Mouse (Mus musculus): ENCODE results near the gene Dip2c.

Dip2c gene

DNA sequence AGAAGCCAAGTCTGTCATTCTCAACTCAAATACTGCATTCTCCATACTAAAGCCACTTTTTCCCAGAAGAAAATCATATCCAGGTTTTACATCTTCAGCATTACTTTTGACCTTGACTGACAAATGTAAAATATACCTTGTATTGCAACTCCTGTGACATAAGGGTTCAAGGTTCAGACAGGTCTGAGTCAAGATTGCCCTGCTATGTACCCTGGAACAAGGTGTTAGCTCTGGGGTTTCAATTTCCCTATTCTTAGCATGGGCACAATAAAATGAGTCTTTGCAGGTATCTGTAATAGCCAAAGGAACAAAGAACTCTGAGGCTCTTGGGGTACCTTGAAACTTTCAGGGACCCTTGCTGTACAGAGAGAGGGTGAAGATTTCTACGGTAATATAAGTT lies 373.6 kb downstream of the Dip2c start:
- ATAC-seq (ENCODE audit: insufficient number of reproducible peaks, low FRiP score, low TSS enrichment): no peak

DNA sequence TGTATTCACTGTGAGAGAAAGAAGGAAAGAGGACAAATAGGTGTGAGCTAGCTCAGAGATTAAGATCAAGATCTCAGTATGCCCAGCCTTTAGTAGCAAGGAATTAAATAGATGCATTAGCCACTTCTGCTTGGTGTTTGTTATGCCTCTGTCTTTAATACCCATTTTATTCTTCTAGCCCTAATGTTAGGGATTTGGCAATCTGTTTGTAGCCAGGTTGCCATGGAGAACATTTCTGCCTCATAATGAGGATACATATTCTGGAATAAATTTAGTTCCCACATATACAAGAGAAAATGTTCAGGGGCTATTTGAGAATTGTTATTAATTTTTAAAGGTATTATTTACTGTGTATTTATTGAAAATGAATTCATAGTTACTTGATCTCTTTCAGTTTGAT lies 374.3 kb downstream of the Dip2c start:
- ATAC-seq (ENCODE audit: insufficient number of reproducible peaks, low FRiP score, low TSS enrichment): no peak

DNA sequence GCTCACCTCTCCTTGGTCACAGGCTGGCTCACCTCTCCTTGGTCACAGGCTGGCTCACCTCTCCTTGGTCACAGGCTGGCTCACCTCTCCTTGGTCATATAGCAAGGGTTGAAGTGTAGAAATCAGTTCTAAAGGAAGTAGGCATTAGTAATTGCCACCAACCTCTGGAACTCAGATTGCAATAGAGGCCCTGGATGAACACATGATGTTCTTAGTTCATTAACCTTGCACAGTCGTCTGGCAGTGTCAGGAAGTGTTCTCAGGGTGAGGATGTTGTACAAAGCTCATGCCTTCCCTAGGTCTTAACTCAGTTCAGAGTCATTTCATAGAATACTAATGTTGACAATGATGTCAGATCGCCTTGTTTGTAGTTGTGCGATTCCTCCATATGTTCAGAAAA lies 376.7 kb downstream of the Dip2c start:
- ATAC-seq (ENCODE audit: insufficient number of reproducible peaks, low FRiP score, low TSS enrichment): no peak

DNA sequence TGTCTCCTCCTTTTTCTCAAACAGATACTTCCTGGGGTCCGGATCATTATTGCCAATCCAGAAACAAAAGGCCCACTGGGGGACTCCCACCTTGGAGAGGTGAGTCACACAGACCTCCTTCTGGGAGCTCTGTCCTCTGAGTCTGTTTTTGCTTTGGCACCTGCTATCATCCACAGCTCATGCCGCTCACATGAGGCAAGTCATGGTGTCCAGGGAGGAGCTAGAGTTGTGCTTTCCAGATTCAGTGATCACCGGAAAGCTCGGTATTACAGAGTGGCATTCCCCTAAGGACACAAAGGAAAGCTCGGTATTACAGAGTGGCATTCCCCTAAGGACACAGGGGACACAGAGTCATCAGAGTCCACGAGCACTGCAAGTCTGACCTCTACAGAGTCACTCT lies 380.3 kb downstream of the Dip2c start:
- no peak for ATAC-seq (ENCODE audit: insufficient number of reproducible peaks, low FRiP score, low TSS enrichment)

DNA sequence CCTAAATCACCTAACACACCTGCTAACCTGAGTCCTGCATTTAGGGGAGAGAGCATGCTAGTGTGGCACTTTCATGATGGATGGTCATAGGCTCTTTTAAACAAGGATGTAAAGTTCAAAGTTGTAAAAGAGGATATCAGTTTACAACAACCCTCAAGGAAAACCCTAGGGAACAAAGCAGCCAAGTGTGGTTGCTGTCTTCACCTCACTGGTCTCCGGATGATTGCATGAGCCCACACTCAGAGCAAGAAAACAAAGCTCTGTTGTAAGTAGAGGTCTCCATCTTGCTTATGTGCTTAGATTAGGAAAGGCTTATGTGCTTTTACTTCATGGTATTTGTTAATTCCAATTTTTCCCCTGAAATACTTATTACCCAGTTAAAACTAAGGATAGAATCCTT lies 384.4 kb downstream of the Dip2c start:
- no peak for ATAC-seq (ENCODE audit: insufficient number of reproducible peaks, low FRiP score, low TSS enrichment)

DNA sequence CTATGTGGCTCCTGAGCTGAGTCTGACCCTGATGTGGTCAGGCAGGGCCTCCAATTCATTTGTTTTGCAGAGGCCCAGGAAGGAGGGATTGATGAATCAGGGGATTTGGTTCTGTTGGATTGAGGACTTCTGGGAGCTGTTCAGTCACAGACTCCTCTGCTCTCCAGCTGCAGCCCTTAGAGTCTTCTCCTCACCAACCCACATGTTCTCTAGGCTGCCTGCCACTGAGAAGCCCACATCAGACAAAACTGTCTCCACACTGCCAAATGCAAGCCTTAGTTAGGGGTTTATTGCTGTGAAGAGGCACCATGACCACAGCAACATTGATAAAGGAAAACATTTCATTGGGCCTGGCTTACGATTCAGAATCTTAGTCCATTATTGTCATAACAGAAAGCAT lies 387.3 kb downstream of the Dip2c start:
- ATAC-seq (ENCODE audit: insufficient number of reproducible peaks, low FRiP score, low TSS enrichment): no peak

DNA sequence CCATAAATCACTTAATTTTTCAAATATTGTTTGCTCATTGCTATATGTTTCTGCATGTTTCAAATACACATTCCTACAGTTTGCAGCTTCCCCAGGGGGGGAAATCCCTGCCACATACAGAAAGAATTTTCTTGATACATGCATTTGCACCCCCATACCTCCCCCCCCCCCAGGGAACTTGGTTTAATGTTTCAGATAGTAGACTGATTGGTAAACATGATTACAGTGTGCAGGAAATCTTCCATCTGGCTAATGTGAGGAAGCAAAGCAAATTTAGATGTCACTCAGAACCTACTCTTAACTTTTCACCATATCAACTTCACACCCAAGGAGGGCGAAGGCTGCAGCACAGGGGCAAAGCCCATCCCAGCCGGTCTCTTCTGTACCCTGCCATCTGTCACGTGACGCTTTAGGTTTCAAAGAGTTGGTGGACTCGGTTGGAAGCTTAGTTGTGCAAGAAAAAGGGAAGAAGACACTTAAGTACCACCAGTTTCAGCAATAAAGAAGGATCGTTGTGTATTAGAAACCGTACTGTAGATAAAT lies 391.7 kb downstream of the Dip2c start:
- ATAC-seq (ENCODE audit: insufficient number of reproducible peaks, low FRiP score, low TSS enrichment): no peak

DNA sequence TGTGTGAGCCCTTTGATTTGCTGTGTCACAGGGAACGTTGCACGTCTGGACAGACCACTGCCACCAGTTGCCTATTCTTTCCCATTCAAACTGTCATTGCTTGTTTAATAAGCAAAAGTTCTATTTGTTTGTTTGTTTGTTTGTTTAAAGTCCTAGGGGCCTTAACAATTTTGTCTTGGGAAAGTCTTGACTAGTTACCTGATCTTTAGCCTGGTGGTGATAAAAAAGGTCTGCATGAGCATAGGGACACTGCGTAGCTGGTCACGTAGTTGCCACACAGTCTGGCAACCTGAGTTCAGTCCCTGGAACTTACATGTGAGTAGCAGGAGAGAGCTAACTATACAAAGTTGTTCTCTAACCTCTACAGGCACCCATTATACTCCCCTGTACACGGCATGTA lies 392.9 kb downstream of the Dip2c start:
- no peak for ATAC-seq (ENCODE audit: insufficient number of reproducible peaks, low FRiP score, low TSS enrichment)

DNA sequence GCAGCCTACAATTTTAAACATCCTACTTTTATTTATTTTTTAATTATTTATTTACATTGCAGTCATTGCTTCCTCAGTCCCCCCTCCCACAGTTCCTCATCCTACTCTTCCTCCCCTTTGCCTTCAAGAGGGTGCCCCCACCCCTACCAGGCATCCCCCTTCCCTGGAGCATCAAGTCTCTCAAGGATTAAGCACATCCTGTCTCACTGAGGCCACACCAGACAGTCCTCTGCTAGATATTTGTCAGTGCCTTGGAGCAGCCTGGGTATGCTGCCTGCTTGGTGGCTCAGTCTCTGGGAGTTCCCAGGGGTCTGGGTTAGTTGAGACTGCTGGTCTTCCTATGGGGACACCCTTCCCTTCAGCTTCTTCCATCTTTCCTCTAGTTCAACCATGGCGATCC lies 397.8 kb downstream of the Dip2c start:
- ATAC-seq (ENCODE audit: insufficient number of reproducible peaks, low FRiP score, low TSS enrichment): no peak

DNA sequence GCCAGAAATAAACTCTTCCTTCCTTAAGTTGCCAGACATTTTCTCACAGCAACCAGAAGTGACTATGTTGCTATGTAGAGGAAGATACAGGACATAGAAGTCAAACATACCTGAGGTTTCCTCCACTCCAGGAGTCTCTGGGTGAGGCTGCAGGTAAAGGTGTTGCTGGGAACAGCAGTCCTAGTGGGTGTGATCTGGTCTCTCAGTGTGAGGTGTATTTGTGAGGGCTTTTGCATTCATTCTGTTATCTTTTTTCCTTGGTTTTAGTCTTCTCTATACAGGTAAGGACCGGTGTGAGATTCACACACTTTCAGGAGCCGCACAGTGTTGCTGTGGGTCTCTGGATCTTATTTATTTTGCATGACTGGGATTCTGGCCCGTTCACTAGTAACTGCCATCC lies 405.2 kb downstream of the Dip2c start:
- ATAC-seq (ENCODE audit: insufficient number of reproducible peaks, low FRiP score, low TSS enrichment): no peak

DNA sequence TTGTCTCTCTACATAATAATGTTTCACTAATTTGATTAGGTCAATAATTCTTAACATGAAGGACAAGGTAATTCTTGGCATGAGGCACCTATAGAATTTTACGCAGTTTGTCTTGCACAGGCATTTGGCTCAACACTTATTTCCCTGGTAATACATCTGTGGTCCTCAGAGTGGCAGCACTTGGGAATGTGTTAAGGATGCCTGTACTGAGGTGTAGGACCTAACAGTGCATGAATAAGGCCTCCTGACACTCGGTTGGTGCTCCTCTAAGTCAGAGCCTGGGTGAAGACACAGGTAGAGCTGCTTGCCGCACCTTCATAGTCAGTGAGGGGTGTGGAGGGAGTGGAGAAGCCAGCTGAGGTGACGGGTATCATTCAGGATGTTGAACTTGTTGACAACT lies 407.0 kb downstream of the Dip2c start:
- ATAC-seq (ENCODE audit: insufficient number of reproducible peaks, low FRiP score, low TSS enrichment): no peak

DNA sequence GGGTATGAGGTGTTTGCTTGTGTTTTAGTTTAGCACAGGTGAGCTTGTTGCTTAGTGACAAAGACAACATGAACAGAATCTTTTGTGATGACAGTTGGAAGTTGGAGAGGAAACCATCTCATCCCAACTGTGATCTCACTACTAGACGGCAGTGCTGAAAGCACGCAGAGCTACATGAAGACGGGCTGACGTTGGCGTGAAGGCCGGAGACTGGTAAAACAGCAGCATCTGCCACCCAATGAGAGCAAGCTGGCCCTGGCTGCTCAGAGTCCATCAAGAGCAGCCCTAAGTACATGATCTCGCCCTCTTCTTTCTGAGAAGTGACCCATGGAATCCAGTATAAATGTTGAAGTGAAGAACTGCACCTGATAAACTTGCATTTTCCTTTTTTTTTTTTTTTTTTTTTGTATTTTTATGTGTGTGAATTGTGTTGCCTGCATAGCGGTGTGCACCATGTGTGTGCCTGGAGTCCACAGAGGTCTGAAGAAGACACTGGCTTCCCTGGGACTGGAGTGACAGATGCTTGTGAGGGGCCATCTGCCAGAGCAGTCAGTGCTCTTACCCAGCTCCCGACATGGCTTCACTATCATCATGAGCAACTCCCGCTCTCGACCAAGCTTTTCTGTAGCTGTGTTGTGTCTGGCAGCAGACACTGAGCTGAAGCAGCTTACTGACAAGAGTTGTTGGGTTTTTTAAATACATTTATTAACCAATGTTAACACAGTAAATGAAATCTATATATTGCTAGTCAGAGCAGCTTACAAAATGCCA lies 408.0 kb downstream of the Dip2c start:
- peak; percentile 79 for ATAC-seq (ENCODE audit: insufficient number of reproducible peaks, low FRiP score, low TSS enrichment)

DNA sequence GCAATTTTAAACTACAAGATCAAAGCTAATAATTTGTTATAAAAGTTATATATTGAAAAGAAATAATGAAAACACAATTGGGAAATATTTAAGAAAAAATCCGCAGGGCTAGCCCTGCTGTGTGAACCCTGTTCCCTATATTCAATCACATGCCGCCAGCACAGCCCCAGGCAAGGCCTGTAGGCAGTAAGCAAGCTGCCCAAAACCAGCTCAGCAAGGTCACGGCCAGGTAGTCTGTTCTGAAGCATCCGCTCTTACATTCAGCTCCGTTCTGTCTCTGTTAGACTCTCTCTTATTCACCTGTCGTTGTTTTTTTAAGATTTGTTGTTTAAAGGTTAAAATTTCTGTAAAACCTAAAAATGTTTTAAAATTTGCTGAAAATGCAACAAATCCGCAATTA lies 409.9 kb downstream of the Dip2c start:
- ATAC-seq (ENCODE audit: insufficient number of reproducible peaks, low FRiP score, low TSS enrichment): no peak

DNA sequence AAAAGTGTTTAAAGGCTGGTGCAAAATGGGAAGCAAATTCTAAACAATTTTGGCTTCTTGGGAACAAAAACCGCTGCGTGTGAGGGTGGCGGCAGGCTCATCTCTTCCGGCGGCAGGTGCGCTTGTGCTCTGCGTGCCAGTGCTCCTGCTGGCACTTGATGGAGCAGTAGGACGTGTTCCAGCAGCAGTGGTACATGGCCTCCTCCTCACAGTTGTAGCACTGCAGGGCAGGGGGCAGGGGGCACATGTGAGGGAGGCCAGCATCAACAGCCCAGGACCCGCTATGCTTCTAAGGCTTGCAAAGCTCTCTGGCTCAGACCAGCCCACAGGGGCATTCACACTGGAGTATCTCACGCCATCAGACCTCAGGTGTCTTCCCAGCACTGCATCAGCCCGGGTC lies 410.4 kb downstream of the Dip2c start:
- peak; percentile 65 for ATAC-seq (ENCODE audit: insufficient number of reproducible peaks, low FRiP score, low TSS enrichment)

DNA sequence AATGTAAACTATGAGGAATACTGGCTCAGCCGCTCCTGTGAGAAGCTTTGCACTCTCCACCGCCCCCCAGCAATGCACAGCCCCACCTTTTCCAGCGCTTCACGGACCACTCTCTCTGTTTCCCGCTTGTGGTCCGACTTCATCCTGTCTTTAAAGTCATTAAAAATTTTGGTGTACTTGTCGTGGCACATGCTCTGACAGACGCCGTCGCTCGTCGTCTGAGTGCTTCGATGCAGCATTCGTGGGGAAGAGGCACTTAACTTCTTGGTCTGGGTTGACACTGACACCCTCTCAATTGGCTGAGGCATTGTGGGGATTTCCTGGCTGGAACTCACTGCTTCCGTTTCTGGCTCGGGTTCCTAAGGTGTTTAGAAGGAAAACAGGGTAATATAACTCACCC lies 413.0 kb downstream of the Dip2c start:
- ATAC-seq (ENCODE audit: insufficient number of reproducible peaks, low FRiP score, low TSS enrichment): no peak

DNA sequence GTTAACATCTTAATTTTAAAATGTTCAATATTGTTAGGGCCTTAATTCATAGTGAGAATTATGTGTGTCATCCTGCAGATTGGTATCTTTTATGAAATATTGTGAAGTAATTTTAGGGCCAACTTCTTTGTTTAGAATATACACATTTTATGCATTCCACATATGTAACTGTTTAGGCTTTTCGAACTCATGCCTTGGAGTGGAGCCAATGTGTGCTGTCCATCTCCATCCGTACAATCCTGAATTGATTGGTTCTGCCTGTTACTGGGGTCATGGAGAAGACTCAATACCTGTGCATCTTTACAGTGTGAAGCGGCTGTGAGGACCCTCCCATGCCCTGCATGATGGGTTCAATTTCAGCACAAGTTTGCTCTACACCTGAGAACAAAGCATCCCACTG lies 416.5 kb downstream of the Dip2c start:
- ATAC-seq (ENCODE audit: insufficient number of reproducible peaks, low FRiP score, low TSS enrichment): no peak

DNA sequence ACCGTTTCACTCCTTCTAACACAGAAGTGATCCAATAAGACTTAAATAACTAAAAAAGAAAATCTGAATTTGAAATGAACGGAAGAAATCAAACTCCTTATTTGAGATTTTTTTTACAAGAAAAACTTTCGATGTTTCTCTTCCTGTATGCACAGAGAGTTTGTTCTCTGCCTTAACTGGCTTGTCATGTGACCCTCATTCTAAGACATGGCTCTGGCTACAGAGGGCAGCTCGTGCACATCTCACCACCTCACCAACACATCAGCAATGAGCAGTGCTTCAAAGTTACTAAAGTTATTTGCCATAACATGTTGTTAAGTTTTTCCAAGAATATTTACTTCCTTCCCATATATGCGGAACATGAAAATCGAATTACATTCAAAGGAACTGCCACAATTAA lies 418.3 kb downstream of the Dip2c start:
- no peak for ATAC-seq (ENCODE audit: insufficient number of reproducible peaks, low FRiP score, low TSS enrichment)

DNA sequence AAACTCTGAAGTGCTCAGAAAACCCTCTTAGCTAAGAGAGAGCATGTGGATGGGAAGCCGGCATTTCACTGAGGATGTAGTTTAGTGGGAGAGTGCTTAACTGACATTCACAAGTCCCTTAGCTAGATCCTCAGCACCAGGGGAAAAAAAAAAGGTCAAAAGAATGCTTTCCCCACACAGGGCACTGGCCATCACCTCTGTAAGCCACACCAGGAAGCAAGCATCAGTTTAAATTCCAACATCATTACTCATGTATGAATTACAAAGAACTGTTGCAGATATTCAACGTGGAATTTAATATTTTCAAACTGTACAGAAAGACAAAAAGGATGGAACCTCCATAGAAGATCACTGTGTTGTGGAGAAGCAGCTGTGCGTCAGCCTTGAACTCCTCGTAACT lies 419.1 kb downstream of the Dip2c start:
- ATAC-seq (ENCODE audit: insufficient number of reproducible peaks, low FRiP score, low TSS enrichment): no peak

DNA sequence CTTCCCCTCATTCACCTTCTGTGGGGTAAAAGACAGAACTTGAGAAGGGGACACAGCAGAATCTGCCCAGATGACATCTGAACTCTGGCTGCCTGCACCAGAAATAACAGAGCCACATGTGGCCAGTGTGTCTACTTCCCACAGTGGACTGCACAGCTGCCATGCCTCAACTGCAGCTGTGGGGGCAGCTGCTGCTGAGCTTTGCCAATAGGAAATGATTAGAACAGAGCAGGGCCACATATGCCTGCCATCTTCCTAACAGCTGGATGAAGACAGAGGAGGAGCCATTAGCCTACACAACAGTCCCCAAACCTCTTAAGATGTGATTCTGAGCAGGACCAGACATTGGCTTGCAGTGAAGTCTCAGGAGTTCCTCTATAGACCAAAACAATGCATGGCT lies 419.5 kb downstream of the Dip2c start:
- ATAC-seq (ENCODE audit: insufficient number of reproducible peaks, low FRiP score, low TSS enrichment): no peak

DNA sequence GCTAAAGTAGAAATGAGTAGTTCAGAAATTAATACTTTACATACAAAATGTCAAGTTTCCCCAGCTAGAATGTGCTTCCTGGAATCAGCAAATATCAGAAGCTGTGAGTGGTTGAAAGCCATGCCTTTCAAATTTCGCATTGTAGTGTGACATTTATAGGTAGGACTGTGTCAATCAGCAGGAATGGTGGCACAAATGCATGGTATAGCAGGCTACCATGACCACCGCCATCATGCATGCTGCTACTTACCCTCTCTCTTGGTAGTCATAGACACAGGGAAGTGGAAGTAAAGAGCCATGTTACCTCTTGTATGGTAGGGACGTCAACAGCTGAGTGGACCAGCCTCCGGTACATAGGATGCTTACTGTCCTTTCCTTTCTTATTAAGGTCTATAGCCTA lies 421.0 kb downstream of the Dip2c start:
- no peak for ATAC-seq (ENCODE audit: insufficient number of reproducible peaks, low FRiP score, low TSS enrichment)

DNA sequence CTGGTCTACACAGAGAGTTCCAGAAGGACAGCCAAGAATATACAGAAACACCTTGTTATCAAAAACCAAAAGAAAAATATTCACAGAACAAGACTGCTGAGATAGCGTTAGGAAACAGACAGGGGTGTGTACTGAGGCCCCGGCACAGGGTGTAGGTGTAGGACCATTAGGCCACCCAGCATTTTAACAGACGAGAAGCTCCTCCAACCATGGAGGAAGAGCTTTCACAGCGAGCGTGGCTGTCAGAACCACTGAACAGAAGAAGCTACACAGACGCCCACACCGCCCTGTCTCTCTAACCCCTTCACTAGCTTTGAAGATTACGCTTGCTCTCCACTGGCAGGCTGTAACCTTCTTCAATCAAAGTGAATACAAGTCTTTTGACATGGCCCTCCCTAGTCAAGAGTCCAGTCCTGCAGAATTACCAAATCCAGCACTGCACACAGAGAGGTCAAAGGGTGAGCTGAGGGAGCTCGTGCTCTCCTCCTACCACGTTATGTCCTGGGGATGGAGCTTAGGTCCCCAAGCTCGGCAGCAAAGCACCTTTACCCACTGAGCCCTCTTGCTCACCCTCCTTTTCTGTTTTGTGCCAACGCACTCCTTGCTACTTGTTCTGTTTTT lies 426.4 kb downstream of the Dip2c start:
- no peak for ATAC-seq (ENCODE audit: insufficient number of reproducible peaks, low FRiP score, low TSS enrichment)

DNA sequence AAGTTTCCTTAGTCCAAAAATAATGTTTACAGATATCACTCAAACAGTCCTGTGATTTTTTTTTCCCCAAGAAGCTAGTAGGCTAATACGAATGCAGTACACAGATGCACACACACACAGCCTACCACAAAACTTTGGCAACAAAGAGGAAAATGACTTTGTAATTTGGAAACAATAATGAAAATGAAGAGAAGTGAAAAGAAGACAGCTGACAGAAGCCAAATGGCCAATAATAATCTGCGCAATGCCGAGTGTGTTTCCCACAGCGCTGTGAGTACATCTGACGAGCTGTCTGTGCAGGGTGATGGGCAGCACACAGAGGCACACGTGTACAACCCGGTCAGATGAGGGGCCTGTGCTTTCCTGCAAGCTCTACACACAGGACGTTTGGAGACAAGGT lies 430.4 kb downstream of the Dip2c start:
- ATAC-seq (ENCODE audit: insufficient number of reproducible peaks, low FRiP score, low TSS enrichment): no peak

Measured in cerebellum, adult (tissue).